Mouse (Mus musculus) embryonic stem cell, embryonic (primary cell): ENCODE measurements at regions not wholly inside any gene's neighbourhood (a gene's known extent, or its start where the extent isn't known, plus 50 kb on each side); places are given as distances from the start of the nearest gene placed in this dataset.

ENCODE experiments used
- CTCF ChIA-PET, 4 experiments: fragments of 300-600 bp in 2 of 4; fragments of 350-600 bp in 2 of 4; sonication (Branson Sonifier 250); formaldehyde crosslinking; loops; one replicate each; lab custom pipeline; 2022; ENCODE audit warnings: inconsistent platforms in 2 of 4; lab: Charles Lee
- POLR2A ChIA-PET, 4 experiments: fragments of 300-600 bp in 2 of 4; fragments of 350-600 bp in 2 of 4; sonication (Branson Sonifier 250); formaldehyde crosslinking; loops; one replicate each; lab custom pipeline; 2022; ENCODE audit warnings: antibody characterized with exemption in 4 of 4, inconsistent platforms in 1 of 4; lab: Charles Lee

- ChIA-PET POLR2A (no interaction called here), CTCF (interaction anchor here in 1 of 4 experiments (0.6 kb wide), 1 partner anchor 557 kb away, joined by 3 read pairs; no protein-coding TSS in a partner anchor)
These were observed 318.1 kb upstream of the Runx1 start for GRCm38 (mm10) chr16:93144033-93144432.

GRCm38 (mm10) chr16:93143164-93143563, 317.2 kb upstream of the Runx1 start:
- CTCF ChIA-PET = interaction anchor here in 1 of 4 experiments (0.6 kb wide), 1 partner anchor 234 kb away, joined by 3 read pairs; no protein-coding TSS in a partner anchor
- POLR2A ChIA-PET = no interaction called here

GRCm38 (mm10) chr16:93141967-93142366, 316.0 kb upstream of the Runx1 start:
- POLR2A ChIA-PET = no interaction called here
- CTCF ChIA-PET = no interaction called here

- ChIA-PET POLR2A (no interaction called here), CTCF (interaction anchor here in 1 of 4 experiments (1.0 kb wide), 1 partner anchor 19 kb away, joined by 3 read pairs; no protein-coding TSS in a partner anchor)
These were observed 314.7 kb upstream of the Runx1 start for GRCm38 (mm10) chr16:93140535-93141110.

GRCm38 (mm10) chr16:93137249-93137648, 311.3 kb upstream of the Runx1 start:
- ChIA-PET CTCF (interaction anchor here in 1 of 4 experiments (0.6 kb wide), 1 partner anchor 67 kb away, joined by 3 read pairs; no protein-coding TSS in a partner anchor), POLR2A (no interaction called here)

GRCm38 (mm10) chr16:93131404-93131803, 305.5 kb upstream of the Runx1 start:
- CTCF ChIA-PET = no interaction called here
- POLR2A ChIA-PET = interaction anchor here in 1 of 4 experiments (0.5 kb wide), 1 partner anchor 8 kb away, joined by 3 read pairs; no protein-coding TSS in a partner anchor

- CTCF ChIA-PET = no interaction called here
- POLR2A ChIA-PET = interaction anchor here in 1 of 4 experiments (0.6 kb wide), 1 partner anchor 12 kb away, joined by 3 read pairs; no protein-coding TSS in a partner anchor
These were observed 304.7 kb upstream of the Runx1 start for GRCm38 (mm10) chr16:93130622-93131021.

GRCm38 (mm10) chr16:93123707-93124106, 297.8 kb upstream of the Runx1 start:
- ChIA-PET CTCF (interaction anchor here in 1 of 4 experiments (0.7 kb wide), 1 partner anchor 42 kb away, joined by 4 read pairs; no protein-coding TSS in a partner anchor), POLR2A (no interaction called here)

GRCm38 (mm10) chr16:93116111-93116969, 290.4 kb upstream of the Runx1 start:
- CTCF ChIA-PET = interaction anchor here in 1 of 4 experiments (0.9 kb wide), 1 partner anchor 417 kb away, joined by 6 read pairs; no protein-coding TSS in a partner anchor
- POLR2A ChIA-PET = interaction anchor here in 1 of 4 experiments (0.6 kb wide), 1 partner anchor 1292 kb away, joined by 5 read pairs; no protein-coding TSS in a partner anchor

GRCm38 (mm10) chr16:93110912-93111311, 285.0 kb upstream of the Runx1 start:
- POLR2A ChIA-PET = no interaction called here
- CTCF ChIA-PET = no interaction called here

- CTCF ChIA-PET = no interaction called here
- POLR2A ChIA-PET = no interaction called here
These were observed 284.5 kb upstream of the Runx1 start for GRCm38 (mm10) chr16:93110451-93110850.

- ChIA-PET POLR2A (no interaction called here), CTCF (no interaction called here)
These were observed 283.9 kb upstream of the Runx1 start for GRCm38 (mm10) chr16:93109683-93110407.

GRCm38 (mm10) chr16:93107524-93107845, 281.5 kb upstream of the Runx1 start:
- ChIA-PET CTCF (interaction anchor here in 1 of 4 experiments (0.8 kb wide), 1 partner anchor 239 kb away, joined by 3 read pairs; no protein-coding TSS in a partner anchor), POLR2A (no interaction called here)

- ChIA-PET POLR2A (interaction anchor here in 1 of 4 experiments (0.7 kb wide), 1 partner anchor 617 kb away, joined by 3 read pairs; no protein-coding TSS in a partner anchor), CTCF (interaction anchor here in 2 of 4 experiments (0.7 to 0.8 kb wide), 2 partner anchors 181 to 239 kb away, joined by 3 read pairs; no protein-coding TSS in a partner anchor)
These were observed 281.0 kb upstream of the Runx1 start for GRCm38 (mm10) chr16:93106811-93107523.

- CTCF ChIA-PET = interaction anchor here in 1 of 4 experiments (0.6 kb wide), 1 partner anchor 64 kb away, joined by 3 read pairs; no protein-coding TSS in a partner anchor
These were observed 276.2 kb upstream of the Runx1 start for GRCm38 (mm10) chr16:93102174-93102573.

GRCm38 (mm10) chr16:93098057-93098456, 272.1 kb upstream of the Runx1 start:
- CTCF ChIA-PET = no interaction called here
- POLR2A ChIA-PET = no interaction called here

More at GRCm38 (mm10) chr16:93102174-93102573, 276.2 kb upstream of the Runx1 start:
- POLR2A ChIA-PET = no interaction called here

- ChIA-PET POLR2A (no interaction called here), CTCF (no interaction called here)
These were observed 270.2 kb upstream of the Runx1 start for GRCm38 (mm10) chr16:93096175-93096574.

GRCm38 (mm10) chr16:93092796-93093195, 266.8 kb upstream of the Runx1 start:
- POLR2A ChIA-PET = no interaction called here
- CTCF ChIA-PET = no interaction called here
